Mouse (Mus musculus): Measurements from ENCODE around the gene E330034G19Rik. TPM values are rescaled to one million over a fixed set of nuclear protein-coding genes. Genes with fewer than 3 reads are reported as not detected.

Gene E330034G19Rik
- polyA plus RNA-seq, 1 experiment from 2014 or later, result not detected

DNA sequence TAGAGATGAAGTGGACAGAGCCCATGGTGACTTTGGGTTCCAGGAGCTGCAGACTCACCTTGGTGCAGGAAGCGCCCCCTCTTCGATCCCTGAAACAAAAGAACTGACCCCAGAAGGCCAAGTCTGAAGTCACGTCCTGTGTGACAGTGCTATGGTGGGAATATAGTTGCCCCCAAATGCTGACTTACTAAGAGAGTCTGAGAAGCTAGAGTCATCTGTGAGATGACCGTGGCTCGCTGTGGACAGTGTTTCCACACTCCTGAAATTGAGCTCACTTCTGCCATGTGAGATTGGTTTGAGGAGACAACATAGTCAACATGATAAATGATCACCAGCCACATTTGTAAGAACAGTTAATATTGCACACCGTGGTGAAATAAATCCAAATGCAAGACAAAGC lies 30.6 kb upstream of the E330034G19Rik start:
- 56% methylated on average over 6 of the region's 6 CpGs for WGBS
- no peak overlapping the region for H3K27ac ChIP-seq (ENCODE audit: low read depth, low read length)
- no peak overlapping the region for H3K4me3 ChIP-seq (ENCODE audit: low read length)
- no peak overlapping the region for H3K4me2 ChIP-seq (replicated peaks; ENCODE audit: low read depth, low read length)
- H3K27me3 ChIP-seq (ENCODE audit: control insufficient read depth, insufficient read depth, low read length), result no peaks in the 10 kb centered on the region
- H3K9me3 ChIP-seq (ENCODE audit: control insufficient read depth, low read length), result no peaks in the 10 kb centered on the region
- H3K9ac ChIP-seq (ENCODE audit: low read depth, low read length), result no peak overlapping the region
- ATAC-seq (ENCODE audit: low FRiP score, low TSS enrichment), result no peak
- H3K4me1 ChIP-seq (ENCODE audit: control insufficient read depth, insufficient read depth, low read length), result peaks cover 8% of the 10 kb centered on the region; the same call in 1 of the 2 replicates
- H3K36me3 ChIP-seq (ENCODE audit: control insufficient read depth, insufficient read depth, low read length), result no peaks in the 10 kb centered on the region

GRCm38 (mm10) chr14:24262915-24263314 lies 30.1 kb upstream of the E330034G19Rik start:
- no peak overlapping the region for H3K4me2 ChIP-seq (replicated peaks; ENCODE audit: low read depth, low read length)
- H3K36me3 ChIP-seq (ENCODE audit: control insufficient read depth, insufficient read depth, low read length), result no peaks in the 10 kb centered on the region
- no peak overlapping the region for H3K27ac ChIP-seq (ENCODE audit: low read depth, low read length)
- 50% methylated on average over 2 of the region's 2 CpGs for WGBS
- peak; percentile 73 for ATAC-seq (ENCODE audit: low FRiP score, low TSS enrichment)
- no peak overlapping the region for H3K4me3 ChIP-seq (ENCODE audit: low read length)
- no peaks in the 10 kb centered on the region for H3K27me3 ChIP-seq (ENCODE audit: control insufficient read depth, insufficient read depth, low read length)
- no peaks in the 10 kb centered on the region for H3K9me3 ChIP-seq (ENCODE audit: control insufficient read depth, low read length)
- H3K4me1 ChIP-seq (ENCODE audit: control insufficient read depth, insufficient read depth, low read length), result peaks cover 8% of the 10 kb centered on the region; the same call in 1 of the 2 replicates
- no peak overlapping the region for H3K9ac ChIP-seq (ENCODE audit: low read depth, low read length)

DNA sequence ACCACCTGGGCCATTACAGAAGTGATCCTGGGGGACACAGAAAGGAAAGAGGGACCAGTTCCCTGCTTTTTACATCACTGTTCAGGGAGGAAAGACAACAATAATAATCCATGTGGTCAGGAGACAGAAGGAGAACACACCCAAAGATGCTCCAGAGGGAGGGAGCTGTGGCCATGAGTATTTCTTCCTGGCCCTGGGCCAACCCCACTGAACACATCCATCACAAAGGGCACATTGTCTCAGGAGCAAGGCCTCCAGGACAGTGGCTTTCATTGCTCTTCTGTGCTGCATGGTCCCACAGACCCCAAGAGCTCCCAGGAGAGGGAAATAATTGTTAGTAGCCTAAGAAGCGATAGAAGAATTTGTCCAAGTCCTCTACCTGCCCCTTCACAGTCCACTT lies 23.4 kb upstream of the E330034G19Rik start:
- no peak overlapping the region for H3K4me2 ChIP-seq (replicated peaks; ENCODE audit: low read depth, low read length)

GRCm38 (mm10) chr14:24273575-24273974 lies 19.4 kb upstream of the E330034G19Rik start:
- 55% methylated on average over 2 of the region's 2 CpGs for WGBS
- H3K4me3 ChIP-seq (ENCODE audit: low read length), result no peak overlapping the region
- no peaks in the 10 kb centered on the region for H3K36me3 ChIP-seq (ENCODE audit: control insufficient read depth, insufficient read depth, low read length)
- no peak overlapping the region for H3K4me2 ChIP-seq (replicated peaks; ENCODE audit: low read depth, low read length)
- H3K9me3 ChIP-seq (ENCODE audit: control insufficient read depth, low read length), result no peaks in the 10 kb centered on the region
- H3K4me1 ChIP-seq (ENCODE audit: control insufficient read depth, insufficient read depth, low read length), result no peaks in the 10 kb centered on the region
- no peaks in the 10 kb centered on the region for H3K27me3 ChIP-seq (ENCODE audit: control insufficient read depth, insufficient read depth, low read length)
- no peak overlapping the region for H3K27ac ChIP-seq (ENCODE audit: low read depth, low read length)
- no peak overlapping the region for H3K9ac ChIP-seq (ENCODE audit: low read depth, low read length)
- ATAC-seq (ENCODE audit: low FRiP score, low TSS enrichment), result peak; percentile 28; the same call in 1 of the 2 replicates

More for the DNA sequence above, 23.4 kb upstream of the E330034G19Rik start:
- no peaks in the 10 kb centered on the region for H3K9me3 ChIP-seq (ENCODE audit: control insufficient read depth, low read length)
- no peak overlapping the region for H3K9ac ChIP-seq (ENCODE audit: low read depth, low read length)
- no peak overlapping the region for H3K4me3 ChIP-seq (ENCODE audit: low read length)
- ATAC-seq (ENCODE audit: low FRiP score, low TSS enrichment), result no peak
- no peak overlapping the region for H3K27ac ChIP-seq (ENCODE audit: low read depth, low read length)
- H3K27me3 ChIP-seq (ENCODE audit: control insufficient read depth, insufficient read depth, low read length), result no peaks in the 10 kb centered on the region
- H3K4me1 ChIP-seq (ENCODE audit: control insufficient read depth, insufficient read depth, low read length), result no peaks in the 10 kb centered on the region
- WGBS, result 84% methylated on average over 1 of the region's 1 CpGs
- no peaks in the 10 kb centered on the region for H3K36me3 ChIP-seq (ENCODE audit: control insufficient read depth, insufficient read depth, low read length)

DNA sequence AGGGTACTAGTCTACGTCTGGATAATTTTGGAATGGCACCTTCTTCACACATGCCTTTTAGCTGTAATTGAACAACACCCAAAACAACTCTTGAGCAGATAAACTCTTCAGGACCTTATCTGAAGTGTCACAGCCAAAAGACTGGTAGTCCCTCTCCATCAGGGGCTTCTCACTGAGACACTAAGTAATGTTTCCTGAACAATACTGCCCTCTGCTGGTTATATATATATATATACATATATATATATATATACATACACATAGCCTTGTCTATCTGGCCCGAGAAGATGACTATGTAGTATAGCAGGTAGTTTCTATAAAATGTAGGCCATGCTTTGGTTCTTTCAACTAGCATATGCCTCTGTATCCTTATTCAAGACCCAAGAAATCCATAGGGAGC lies 17.5 kb upstream of the E330034G19Rik start:
- H3K27me3 ChIP-seq (ENCODE audit: control insufficient read depth, insufficient read depth, low read length), result no peaks in the 10 kb centered on the region
- H3K4me2 ChIP-seq (replicated peaks; ENCODE audit: low read depth, low read length), result no peak overlapping the region
- no peaks in the 10 kb centered on the region for H3K4me1 ChIP-seq (ENCODE audit: control insufficient read depth, insufficient read depth, low read length)
- H3K4me3 ChIP-seq (ENCODE audit: low read length), result no peak overlapping the region
- H3K27ac ChIP-seq (ENCODE audit: low read depth, low read length), result no peak overlapping the region
- WGBS, result 50% methylated on average over 2 of the region's 2 CpGs
- H3K36me3 ChIP-seq (ENCODE audit: control insufficient read depth, insufficient read depth, low read length), result no peaks in the 10 kb centered on the region
- no peaks in the 10 kb centered on the region for H3K9me3 ChIP-seq (ENCODE audit: control insufficient read depth, low read length)
- no peak overlapping the region for H3K9ac ChIP-seq (ENCODE audit: low read depth, low read length)
- no peak for ATAC-seq (ENCODE audit: low FRiP score, low TSS enrichment)

GRCm38 (mm10) chr14:24281278-24281677 lies 11.7 kb upstream of the E330034G19Rik start:
- ATAC-seq (ENCODE audit: low FRiP score, low TSS enrichment), result no peak

DNA sequence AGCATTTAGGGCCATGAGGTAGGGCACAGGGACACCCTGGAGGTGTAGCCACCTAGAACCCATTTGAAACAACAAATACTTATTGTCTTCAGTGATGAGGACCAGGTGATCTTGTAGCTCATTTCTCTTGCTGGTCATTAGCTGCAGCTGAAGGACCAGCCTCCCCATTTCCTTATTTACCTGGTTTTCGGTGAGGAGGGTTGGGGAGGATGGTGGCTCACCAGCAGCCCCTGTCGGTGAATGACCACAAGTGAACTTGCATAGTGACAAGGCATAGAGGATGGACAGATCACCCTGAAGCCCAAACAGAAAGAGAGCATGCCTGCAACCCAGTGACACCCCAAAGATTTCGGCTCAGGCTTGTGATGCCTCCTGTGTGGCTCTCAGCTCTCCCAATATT lies 10.7 kb upstream of the E330034G19Rik start:
- H3K27me3 ChIP-seq (ENCODE audit: control insufficient read depth, insufficient read depth, low read length), result no peaks in the 10 kb centered on the region
- H3K4me3 ChIP-seq (ENCODE audit: low read length), result no peak overlapping the region
- H3K9me3 ChIP-seq (ENCODE audit: control insufficient read depth, low read length), result no peaks in the 10 kb centered on the region
- no peak overlapping the region for H3K4me2 ChIP-seq (replicated peaks; ENCODE audit: low read depth, low read length)
- no peaks in the 10 kb centered on the region for H3K36me3 ChIP-seq (ENCODE audit: control insufficient read depth, insufficient read depth, low read length)
- H3K9ac ChIP-seq (ENCODE audit: low read depth, low read length), result no peak overlapping the region
- no peak overlapping the region for H3K27ac ChIP-seq (ENCODE audit: low read depth, low read length)
- 79% methylated on average over 3 of the region's 3 CpGs for WGBS
- no peak for ATAC-seq (ENCODE audit: low FRiP score, low TSS enrichment)
- no peaks in the 10 kb centered on the region for H3K4me1 ChIP-seq (ENCODE audit: control insufficient read depth, insufficient read depth, low read length)

More at GRCm38 (mm10) chr14:24281278-24281677, 11.7 kb upstream of the E330034G19Rik start:
- WGBS, result 69% methylated on average over 4 of the region's 4 CpGs
- Histone ChIP-seq H3K9ac (ENCODE audit: low read depth, low read length) (no peak overlapping the region), H3K27ac (ENCODE audit: low read depth, low read length) (no peak overlapping the region), H3K27me3 (ENCODE audit: control insufficient read depth, insufficient read depth, low read length) (no peaks in the 10 kb centered on the region), H3K4me1 (ENCODE audit: control insufficient read depth, insufficient read depth, low read length) (no peaks in the 10 kb centered on the region), H3K4me2 (replicated peaks; ENCODE audit: low read depth, low read length) (no peak overlapping the region), H3K9me3 (ENCODE audit: control insufficient read depth, low read length) (no peaks in the 10 kb centered on the region), H3K4me3 (ENCODE audit: low read length) (no peak overlapping the region), H3K36me3 (ENCODE audit: control insufficient read depth, insufficient read depth, low read length) (no peaks in the 10 kb centered on the region)

- no peak overlapping the region for H3K4me3 ChIP-seq (ENCODE audit: low read length)
- H3K4me1 ChIP-seq (ENCODE audit: control insufficient read depth, insufficient read depth, low read length), result no peaks in the 10 kb centered on the region
- H3K9ac ChIP-seq (ENCODE audit: low read depth, low read length), result no peak overlapping the region
- no peak overlapping the region for H3K4me2 ChIP-seq (replicated peaks; ENCODE audit: low read depth, low read length)
- no peaks in the 10 kb centered on the region for H3K27me3 ChIP-seq (ENCODE audit: control insufficient read depth, insufficient read depth, low read length)
- no peaks in the 10 kb centered on the region for H3K9me3 ChIP-seq (ENCODE audit: control insufficient read depth, low read length)
- no peaks in the 10 kb centered on the region for H3K36me3 ChIP-seq (ENCODE audit: control insufficient read depth, insufficient read depth, low read length)
- no peak for ATAC-seq (ENCODE audit: low FRiP score, low TSS enrichment)
- H3K27ac ChIP-seq (ENCODE audit: low read depth, low read length), result no peak overlapping the region
- WGBS, result 74% methylated on average over 4 of the region's 4 CpGs
These were observed 6.9 kb upstream of the E330034G19Rik start for GRCm38 (mm10) chr14:24286136-24286535.

GRCm38 (mm10) chr14:24290726-24291125 lies 2.3 kb upstream of the E330034G19Rik start:
- Histone ChIP-seq H3K9ac (ENCODE audit: low read depth, low read length) (no peak overlapping the region), H3K9me3 (ENCODE audit: control insufficient read depth, low read length) (no peaks in the 10 kb centered on the region), H3K4me1 (ENCODE audit: control insufficient read depth, insufficient read depth, low read length) (no peaks in the 10 kb centered on the region), H3K4me3 (ENCODE audit: low read length) (no peak overlapping the region), H3K27me3 (ENCODE audit: control insufficient read depth, insufficient read depth, low read length) (no peaks in the 10 kb centered on the region), H3K27ac (ENCODE audit: low read depth, low read length) (no peak overlapping the region), H3K4me2 (replicated peaks; ENCODE audit: low read depth, low read length) (no peak overlapping the region), H3K36me3 (ENCODE audit: control insufficient read depth, insufficient read depth, low read length) (no peaks in the 10 kb centered on the region)
- ATAC-seq (ENCODE audit: low FRiP score, low TSS enrichment), result no peak
